Mouse (Mus musculus): Measurements from ENCODE around the gene Zbtb17. TPM values are rescaled to one million over a fixed set of nuclear protein-coding genes. Genes with fewer than 3 reads are reported as not detected.

Zbtb17 gene
- polyA plus RNA-seq, 1 experiment: 30.1 TPM

DNA sequence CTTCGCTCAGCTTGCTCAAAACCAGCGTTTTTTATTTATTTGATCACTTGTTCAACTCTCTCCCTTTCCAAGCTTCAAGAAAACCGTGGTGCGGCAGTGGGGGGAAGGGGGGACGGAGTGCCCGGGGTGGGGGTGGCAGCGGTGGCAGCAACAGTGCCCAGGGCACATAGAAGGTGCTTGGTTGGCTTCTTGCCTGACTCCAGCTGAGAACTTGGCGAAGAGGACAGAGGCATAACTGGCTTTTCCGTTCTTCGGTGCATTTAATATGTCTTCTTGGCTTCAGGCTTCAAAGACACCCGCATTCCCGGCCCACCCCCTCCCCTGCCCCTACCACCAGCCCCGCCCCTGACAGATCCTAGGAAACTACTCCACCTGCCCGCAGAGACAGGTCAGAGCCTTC, 11.8 kb upstream of the Zbtb17 start:
- TF ChIP-seq E2F4 (IDR thresholded peaks at IDR 0.05; ENCODE audit: insufficient read depth): no peak
- no peak for TF ChIP-seq SRF (IDR thresholded peaks at IDR 0.05; ENCODE audit: control insufficient read depth, insufficient read length, low read depth)
- no peak for TF ChIP-seq TCF12 (IDR thresholded peaks at IDR 0.05; ENCODE audit: insufficient read depth, poor library complexity, severe bottlenecking)
- no peak for TF ChIP-seq MAX (IDR thresholded peaks at IDR 0.05; ENCODE audit: low read depth)
- TF ChIP-seq MYOD1 (IDR thresholded peaks at IDR 0.05; ENCODE audit: control insufficient read depth in 1 of 3, insufficient read length in 2 of 3, low read depth in 2 of 3): no peak
- no peak for TF ChIP-seq POLR2A (IDR thresholded peaks at IDR 0.05; ENCODE audit: insufficient read length, low read depth)
- TF ChIP-seq CEBPB (IDR thresholded peaks at IDR 0.05; ENCODE audit: insufficient read depth, poor library complexity, severe bottlenecking): no peak
- TF ChIP-seq POLR2AphosphoS2 (IDR thresholded peaks at IDR 0.05; ENCODE audit: insufficient read length, low read depth): no peak
- TF ChIP-seq REST (IDR thresholded peaks at IDR 0.05; ENCODE audit: insufficient read depth, insufficient read length): no peak
- no peak for TF ChIP-seq TCF3 (IDR thresholded peaks at IDR 0.05; ENCODE audit: insufficient read length, low read depth)
- TF ChIP-seq USF1 (IDR thresholded peaks at IDR 0.05; ENCODE audit: low read depth): no peak
- H3K79me2 ChIP-seq (ENCODE audit: control insufficient read depth, insufficient read depth): no peaks in the 10 kb centered on the region
- H3K4me2 ChIP-seq (ENCODE audit: low read depth): no peak overlapping the region
- no peaks in the 10 kb centered on the region for H3K36me3 ChIP-seq (ENCODE audit: control insufficient read depth, insufficient read depth)
- H3K27me3 ChIP-seq (ENCODE audit: control insufficient read depth, insufficient read depth, insufficient read length): no peaks in the 10 kb centered on the region
- no peak overlapping the region for H3ac ChIP-seq (ENCODE audit: control insufficient read depth, insufficient read length)
- no peak overlapping the region for H3K4me3 ChIP-seq

DNA sequence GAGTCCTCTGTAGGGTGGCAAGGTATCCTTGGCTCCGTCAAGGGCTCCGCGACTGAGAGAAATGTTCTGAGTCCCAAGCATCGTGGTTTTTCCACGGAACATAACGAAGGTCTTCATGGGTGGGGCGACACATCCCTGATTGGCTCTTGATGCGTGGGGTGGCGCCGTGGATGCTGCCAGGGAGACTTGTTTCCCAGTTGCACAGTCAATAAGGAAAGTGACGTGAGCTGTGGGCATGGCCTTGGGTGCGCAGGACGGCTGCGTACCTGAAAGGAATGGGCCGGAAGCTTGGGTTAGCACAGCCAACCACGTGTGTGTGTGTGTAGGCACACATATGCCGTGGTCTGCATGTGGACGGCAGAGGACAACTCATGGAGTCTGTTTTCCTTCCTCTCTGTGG, 11.3 kb upstream of the Zbtb17 start:
- TF ChIP-seq POLR2A (IDR thresholded peaks at IDR 0.05; ENCODE audit: insufficient read length, low read depth) (no peak), MYOG (IDR thresholded peaks at IDR 0.05; ENCODE audit: control insufficient read depth in 1 of 3, insufficient read depth in 1 of 3, insufficient read length in 2 of 3, low read depth in 2 of 3) (no peak), TCF3 (IDR thresholded peaks at IDR 0.05; ENCODE audit: insufficient read length, low read depth) (no peak), SRF (IDR thresholded peaks at IDR 0.05; ENCODE audit: control insufficient read depth, insufficient read length, low read depth) (no peak), TCF12 (IDR thresholded peaks at IDR 0.05; ENCODE audit: insufficient read depth, poor library complexity, severe bottlenecking) (no peak), USF1 (IDR thresholded peaks at IDR 0.05; ENCODE audit: low read depth) (no peak), REST (IDR thresholded peaks at IDR 0.05; ENCODE audit: insufficient read depth, insufficient read length) (no peak)

DNA sequence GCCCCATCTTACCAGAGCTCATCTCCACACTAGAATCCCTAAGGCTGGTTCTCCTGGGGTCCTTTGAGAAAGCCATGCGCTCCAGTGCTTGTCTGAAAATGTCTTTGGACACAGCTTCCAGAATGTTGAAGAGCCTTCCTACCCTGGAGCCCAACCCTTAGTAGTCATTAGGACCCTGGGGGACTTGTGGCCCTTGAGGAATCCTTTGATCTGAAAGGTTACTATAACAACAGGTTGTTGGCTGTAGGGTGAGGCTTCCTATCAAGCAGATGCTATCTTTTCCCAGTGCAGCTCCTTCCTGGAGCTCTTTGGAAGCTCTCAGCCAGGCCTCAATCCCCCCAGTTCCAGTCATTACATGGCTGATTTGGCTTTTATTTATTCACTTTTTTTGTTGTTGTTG, 8.5 kb upstream of the Zbtb17 start, which contains the start of gene Srarp:
Gene Srarp, minus strand, starts transcription at position 132 of the 400 bp plus-strand sequence.
- no peak for TF ChIP-seq MYOD1 (IDR thresholded peaks at IDR 0.05; ENCODE audit: control insufficient read depth in 1 of 3, insufficient read length in 2 of 3, low read depth in 2 of 3)
- no peak for TF ChIP-seq TCF3 (IDR thresholded peaks at IDR 0.05; ENCODE audit: insufficient read length, low read depth)
- no peak for TF ChIP-seq MAX (IDR thresholded peaks at IDR 0.05; ENCODE audit: low read depth)
- TF ChIP-seq E2F4 (IDR thresholded peaks at IDR 0.05; ENCODE audit: insufficient read depth): no peak
- no peak for TF ChIP-seq TCF12 (IDR thresholded peaks at IDR 0.05; ENCODE audit: insufficient read depth, poor library complexity, severe bottlenecking)
- no peak for TF ChIP-seq POLR2AphosphoS2 (IDR thresholded peaks at IDR 0.05; ENCODE audit: insufficient read length, low read depth)
- no peak for TF ChIP-seq SRF (IDR thresholded peaks at IDR 0.05; ENCODE audit: control insufficient read depth, insufficient read length, low read depth)
- no peak for TF ChIP-seq REST (IDR thresholded peaks at IDR 0.05; ENCODE audit: insufficient read depth, insufficient read length)
- TF ChIP-seq POLR2A (IDR thresholded peaks at IDR 0.05; ENCODE audit: insufficient read length, low read depth): no peak
- no peak for TF ChIP-seq CEBPB (IDR thresholded peaks at IDR 0.05; ENCODE audit: insufficient read depth, poor library complexity, severe bottlenecking)
- TF ChIP-seq MYOG (IDR thresholded peaks at IDR 0.05; ENCODE audit: control insufficient read depth in 1 of 3, insufficient read depth in 1 of 3, insufficient read length in 2 of 3, low read depth in 2 of 3): no peak
- no peak for TF ChIP-seq USF1 (IDR thresholded peaks at IDR 0.05; ENCODE audit: low read depth)
- no peaks in the 10 kb centered on the region for H3K27me3 ChIP-seq (ENCODE audit: control insufficient read depth, insufficient read depth, insufficient read length)
- no peak within 1 kb of the TSS for H3K4me3 ChIP-seq
- H3K36me3 ChIP-seq (ENCODE audit: control insufficient read depth, insufficient read depth): no peaks in the 10 kb centered on the region
- no peak within 1 kb of the TSS for H3K4me2 ChIP-seq (ENCODE audit: low read depth)
- no peaks in the 10 kb centered on the region for H3K79me2 ChIP-seq (ENCODE audit: control insufficient read depth, insufficient read depth)
- H3ac ChIP-seq (ENCODE audit: control insufficient read depth, insufficient read length): no peak within 1 kb of the TSS

More for the DNA sequence above, 11.3 kb upstream of the Zbtb17 start:
- H3K4me3 ChIP-seq: no peak overlapping the region
- no peak overlapping the region for H3ac ChIP-seq (ENCODE audit: control insufficient read depth, insufficient read length)
- no peak overlapping the region for H3K4me2 ChIP-seq (ENCODE audit: low read depth)
- H3K27me3 ChIP-seq (ENCODE audit: control insufficient read depth, insufficient read depth, insufficient read length): no peaks in the 10 kb centered on the region
- no peaks in the 10 kb centered on the region for H3K36me3 ChIP-seq (ENCODE audit: control insufficient read depth, insufficient read depth)
- H3K79me2 ChIP-seq (ENCODE audit: control insufficient read depth, insufficient read depth): no peaks in the 10 kb centered on the region

- no peak overlapping the region for H3ac ChIP-seq (ENCODE audit: control insufficient read depth, insufficient read length)
- no peaks in the 10 kb centered on the region for H3K27me3 ChIP-seq (ENCODE audit: control insufficient read depth, insufficient read depth, insufficient read length)
- H3K36me3 ChIP-seq (ENCODE audit: control insufficient read depth, insufficient read depth): no peaks in the 10 kb centered on the region
- H3K79me2 ChIP-seq (ENCODE audit: control insufficient read depth, insufficient read depth): no peaks in the 10 kb centered on the region
- H3K4me2 ChIP-seq (ENCODE audit: low read depth): no peak overlapping the region
- H3K4me3 ChIP-seq: no peak overlapping the region
- TF ChIP-seq MAX (IDR thresholded peaks at IDR 0.05; ENCODE audit: low read depth) (no peak), POLR2A (IDR thresholded peaks at IDR 0.05; ENCODE audit: insufficient read length, low read depth) (no peak), SRF (IDR thresholded peaks at IDR 0.05; ENCODE audit: control insufficient read depth, insufficient read length, low read depth) (no peak), TCF3 (IDR thresholded peaks at IDR 0.05; ENCODE audit: insufficient read length, low read depth) (no peak), MYOG (IDR thresholded peaks at IDR 0.05; ENCODE audit: control insufficient read depth in 1 of 3, insufficient read depth in 1 of 3, insufficient read length in 2 of 3, low read depth in 2 of 3) (no peak), POLR2AphosphoS2 (IDR thresholded peaks at IDR 0.05; ENCODE audit: insufficient read length, low read depth) (no peak), E2F4 (IDR thresholded peaks at IDR 0.05; ENCODE audit: insufficient read depth) (no peak), USF1 (IDR thresholded peaks at IDR 0.05; ENCODE audit: low read depth) (no peak), CEBPB (IDR thresholded peaks at IDR 0.05; ENCODE audit: insufficient read depth, poor library complexity, severe bottlenecking) (no peak), REST (IDR thresholded peaks at IDR 0.05; ENCODE audit: insufficient read depth, insufficient read length) (no peak), MYOD1 (IDR thresholded peaks at IDR 0.05; ENCODE audit: control insufficient read depth in 1 of 3, insufficient read length in 2 of 3, low read depth in 2 of 3) (no peak), TCF12 (IDR thresholded peaks at IDR 0.05; ENCODE audit: insufficient read depth, poor library complexity, severe bottlenecking) (no peak)
Measured at GRCm38 (mm10) chr4:141439083-141439803, 5.2 kb upstream of the Zbtb17 start.
